Mouse (Mus musculus): ENCODE data around the gene Nfkbia.

Nfkbia gene

GRCm38 (mm10) chr12:55490722-55491449, 1.6 kb downstream of the Nfkbia start:
- peak; percentile 50 for DNase-seq (ENCODE audit: low read depth, low spot score)

GRCm38 (mm10) chr12:55489986-55490721, 2.3 kb downstream of the Nfkbia start:
- DNase-seq (ENCODE audit: low read depth, low spot score), result no peak

GRCm38 (mm10) chr12:55488661-55489447, 3.6 kb downstream of the Nfkbia start:
- DNase-seq (ENCODE audit: low read depth, low spot score), result no peak

GRCm38 (mm10) chr12:55487843-55488660, 4.4 kb downstream of the Nfkbia start:
- no peak for DNase-seq (ENCODE audit: low read depth, low spot score)

GRCm38 (mm10) chr12:55486923-55487674, 5.3 kb downstream of the Nfkbia start:
- DNase-seq (ENCODE audit: low read depth, low spot score), result no peak

- no peak for DNase-seq (ENCODE audit: low read depth, low spot score)
Observed at GRCm38 (mm10) chr12:55484800-55485199, 7.6 kb downstream of the Nfkbia start.

- no peak for DNase-seq (ENCODE audit: low read depth, low spot score)
Observed at GRCm38 (mm10) chr12:55484079-55484774, 8.2 kb downstream of the Nfkbia start.

GRCm38 (mm10) chr12:55483591-55483990, 8.9 kb downstream of the Nfkbia start:
- no peak for DNase-seq (ENCODE audit: low read depth, low spot score)

GRCm38 (mm10) chr12:55482732-55483131, 9.7 kb downstream of the Nfkbia start:
- no peak for DNase-seq (ENCODE audit: low read depth, low spot score)

- DNase-seq (ENCODE audit: low read depth, low spot score), result no peak
Observed at GRCm38 (mm10) chr12:55481739-55482138, 10.7 kb downstream of the Nfkbia start.

- no peak for DNase-seq (ENCODE audit: low read depth, low spot score)
Observed at GRCm38 (mm10) chr12:55480471-55481153, 11.8 kb downstream of the Nfkbia start.

GRCm38 (mm10) chr12:55478901-55479300, 13.5 kb downstream of the Nfkbia start:
- DNase-seq (ENCODE audit: low read depth, low spot score), result no peak

GRCm38 (mm10) chr12:55474209-55474583, 18.3 kb downstream of the Nfkbia start:
- DNase-seq (ENCODE audit: low read depth, low spot score), result no peak

GRCm38 (mm10) chr12:55473250-55474208, 18.9 kb downstream of the Nfkbia start:
- peak; percentile 68 for DNase-seq (ENCODE audit: low read depth, low spot score)

- DNase-seq (ENCODE audit: low read depth, low spot score), result no peak
Observed at GRCm38 (mm10) chr12:55471344-55471743, 21.1 kb downstream of the Nfkbia start.

- no peak for DNase-seq (ENCODE audit: low read depth, low spot score)
Observed at GRCm38 (mm10) chr12:55470442-55470841, 22.0 kb downstream of the Nfkbia start.

- no peak for DNase-seq (ENCODE audit: low read depth, low spot score)
Observed at GRCm38 (mm10) chr12:55467331-55468180, 24.9 kb downstream of the Nfkbia start.

Data from 3T3-L1 (cell line).